Mouse (Mus musculus) spleen, adult 2 months (tissue): Measurements from ENCODE around the gene Cx3cl1. TPM values are rescaled to one million over a fixed set of nuclear protein-coding genes. Genes with fewer than 3 reads are reported as not detected.

Experiments used
- DNase-seq, 2 experiments: peaks; one replicate each; pipeline versions ENCODE4 v3.0.0 to v3.0.0-alpha.2; 2012 to 2021; ENCODE audit warnings: low spot score in 2 of 2, low read depth in 1 of 2
- H3K27ac ChIP-seq: fragments of 200-500 bp; 2 replicates; pipeline ENCODE4 v1.5.1; 2012; ENCODE audit warnings: low read length, inconsistent platforms; ENCODE audit not compliant: insufficient read depth
- H3K27me3 ChIP-seq: fragments of 200-500 bp; 2 replicates; pipeline ENCODE4 v1.6.1; 2012; ENCODE audit warnings: mild to moderate bottlenecking, moderate library complexity, low read length, inconsistent platforms; ENCODE audit not compliant: control insufficient read depth, insufficient read depth
- H3K36me3 ChIP-seq: fragments of 200-500 bp; 2 replicates; pipeline ENCODE4 v1.6.1; 2012; ENCODE audit warnings: mild to moderate bottlenecking, low read length, inconsistent platforms; ENCODE audit not compliant: control insufficient read depth, insufficient read depth
- H3K4me1 ChIP-seq: fragments of 200-500 bp; 2 replicates; pipeline ENCODE4 v1.6.1; 2011; ENCODE audit warnings: inconsistent platforms; ENCODE audit not compliant: control insufficient read depth, insufficient read depth, insufficient read length
- H3K4me3 ChIP-seq: fragments of 200-500 bp; 2 replicates; pipeline ENCODE4 v1.5.1; 2011; ENCODE audit warnings: mild to moderate bottlenecking, inconsistent platforms; ENCODE audit not compliant: insufficient read depth, insufficient read length; ENCODE audit errors: extremely low read depth
- CTCF ChIP-seq: fragments of 200-500 bp; IDR thresholded peaks from 2 replicates; pipeline ENCODE4 v1.5.1; 2011; ENCODE audit warnings: mild to moderate bottlenecking, inconsistent platforms; ENCODE audit not compliant: insufficient read depth, insufficient read length, insufficient replicate concordance; ENCODE audit errors: extremely low read depth
- POLR2A ChIP-seq: fragments of 200-500 bp; IDR thresholded peaks from 2 replicates; pipeline ENCODE4 v1.6.1; 2011; ENCODE audit warnings: low read depth, low read length, inconsistent platforms
- WGBS: fragments of 180-500 bp; shearing (Covaris S2); methylation state at CpG from one replicate; pipeline ENCODE4 v1.1.7; 2018; 5-methylcytosine and 5-hydroxymethylcytosine counted together
- polyA plus RNA-seq: library from polyadenylated mRNA; depleted of rRNA; stranded (reverse); fragments of >200 nt; gene quantifications from 2 replicates; pipeline ENCODE4 v1.2.3, GENCODE M21; 2012; rRNA removed

Gene Cx3cl1
- polyA plus RNA-seq = 3.0 and 3.1 TPM in 2 replicates

- no peak for DNase-seq
- H3K4me3 ChIP-seq = no peak within 1 kb of the TSS; the same call in 1 of the 2 replicates
- no peaks in the 10 kb centered on the region for H3K4me1 ChIP-seq
- no peak within 1 kb of the TSS for H3K27ac ChIP-seq
- H3K27me3 ChIP-seq = peaks cover 11% of the 10 kb centered on the region
- TF ChIP-seq CTCF = no peak
- TF ChIP-seq POLR2A = no peak
- H3K36me3 ChIP-seq = no peaks in the 10 kb centered on the region
- 4% methylated on average over 38 of the region's 38 CpGs for WGBS
Measured at GRCm38 (mm10) chr8:94771941-94772670, at the start of gene Cx3cl1. TSS of gene Cx3cl1 (plus strand) at chr8:94772009.

DNA sequence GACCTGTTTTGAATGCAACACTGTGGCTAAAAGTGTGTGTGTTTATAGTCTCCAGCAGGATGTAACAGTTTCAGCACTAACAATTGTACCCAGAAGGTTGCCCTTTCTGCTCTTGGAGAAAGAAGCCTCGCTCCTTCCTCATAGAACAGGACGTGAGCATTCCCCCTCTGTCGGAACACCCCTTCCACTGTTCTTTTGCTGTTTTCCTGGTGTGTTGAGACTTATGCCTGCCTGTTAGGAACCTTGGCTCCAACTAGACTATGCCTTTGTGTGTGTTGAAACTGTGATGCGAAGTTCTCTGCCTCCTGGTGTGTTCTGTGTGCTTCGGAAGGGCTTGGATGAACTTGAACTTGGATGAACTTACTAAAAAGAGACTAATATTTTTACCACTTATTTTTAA is 45.8 kb upstream of the Cx3cl1 start:
- no peak for TF ChIP-seq POLR2A
- TF ChIP-seq CTCF = no peak
- H3K27ac ChIP-seq = no peak overlapping the region
- WGBS = 67% methylated on average over 5 of the region's 5 CpGs
- no peaks in the 10 kb centered on the region for H3K4me1 ChIP-seq
- H3K27me3 ChIP-seq = no peaks in the 10 kb centered on the region
- H3K36me3 ChIP-seq = no peaks in the 10 kb centered on the region
- DNase-seq = no peak
- H3K4me3 ChIP-seq = no peak overlapping the region

- no peaks in the 10 kb centered on the region for H3K36me3 ChIP-seq
- peaks cover 3% of the 10 kb centered on the region; the same call in 1 of the 2 replicates for H3K4me1 ChIP-seq
- H3K27me3 ChIP-seq = no peaks in the 10 kb centered on the region
- H3K4me3 ChIP-seq = no peak overlapping the region
- DNase-seq = no peak
- H3K27ac ChIP-seq = no peak overlapping the region
- TF ChIP-seq CTCF = no peak
- no peak for TF ChIP-seq POLR2A
- 92% methylated on average over 4 of the region's 4 CpGs for WGBS
Measured at GRCm38 (mm10) chr8:94729301-94729700, 42.5 kb upstream of the Cx3cl1 start.

- Histone ChIP-seq H3K27ac (peak overlapping the region; percentile 50; the same call in 1 of the 2 replicates), H3K4me3 (no peak overlapping the region)
Measured at GRCm38 (mm10) chr8:94733821-94734465, 37.9 kb upstream of the Cx3cl1 start.

DNA sequence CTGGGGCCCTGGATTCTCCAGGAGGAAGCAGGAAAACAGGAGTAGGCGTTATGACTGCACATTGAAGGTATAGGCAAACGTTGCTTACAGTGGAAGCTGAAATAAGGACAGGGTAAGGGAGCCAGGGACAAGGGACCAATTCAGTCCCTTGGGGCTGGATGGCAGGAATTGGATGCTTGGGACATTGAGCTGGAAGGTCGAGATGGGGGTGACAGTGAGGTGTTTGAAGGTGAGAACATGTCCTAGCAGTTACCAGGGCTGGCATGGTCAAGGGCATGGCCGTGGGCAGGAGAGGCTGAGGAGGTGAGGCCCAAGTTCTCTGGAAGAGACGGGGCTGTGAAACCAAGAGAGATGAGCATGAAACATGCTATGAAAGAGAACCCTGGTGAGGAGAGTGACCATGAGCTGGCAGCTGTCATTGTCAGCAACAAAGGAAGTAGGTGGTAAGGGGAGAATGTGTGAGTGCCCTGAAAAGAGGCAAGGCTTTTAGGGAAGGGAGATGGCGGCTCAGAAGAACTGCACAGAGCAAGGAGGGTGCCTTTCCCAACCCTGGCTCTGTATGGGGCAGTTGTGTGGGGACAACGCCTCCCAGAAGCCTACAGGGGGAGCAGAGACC is 37.0 kb upstream of the Cx3cl1 start:
- H3K4me1 ChIP-seq = peaks cover 10% of the 10 kb centered on the region
- no peaks in the 10 kb centered on the region for H3K27me3 ChIP-seq
- no peak overlapping the region for H3K4me3 ChIP-seq
- TF ChIP-seq CTCF = no peak
- TF ChIP-seq POLR2A = no peak
- no peaks in the 10 kb centered on the region for H3K36me3 ChIP-seq
- 88% methylated on average over 7 of the region's 7 CpGs for WGBS
- no peak for DNase-seq
- peak overlapping the region; percentile 50; the same call in 1 of the 2 replicates for H3K27ac ChIP-seq

More at GRCm38 (mm10) chr8:94733821-94734465, 37.9 kb upstream of the Cx3cl1 start:
- WGBS = 27% methylated on average over 5 of the region's 5 CpGs
- H3K36me3 ChIP-seq = no peaks in the 10 kb centered on the region
- H3K4me1 ChIP-seq = peaks cover 10% of the 10 kb centered on the region
- no peak for DNase-seq
- no peaks in the 10 kb centered on the region for H3K27me3 ChIP-seq
- TF ChIP-seq POLR2A (no peak), CTCF (no peak)

DNA sequence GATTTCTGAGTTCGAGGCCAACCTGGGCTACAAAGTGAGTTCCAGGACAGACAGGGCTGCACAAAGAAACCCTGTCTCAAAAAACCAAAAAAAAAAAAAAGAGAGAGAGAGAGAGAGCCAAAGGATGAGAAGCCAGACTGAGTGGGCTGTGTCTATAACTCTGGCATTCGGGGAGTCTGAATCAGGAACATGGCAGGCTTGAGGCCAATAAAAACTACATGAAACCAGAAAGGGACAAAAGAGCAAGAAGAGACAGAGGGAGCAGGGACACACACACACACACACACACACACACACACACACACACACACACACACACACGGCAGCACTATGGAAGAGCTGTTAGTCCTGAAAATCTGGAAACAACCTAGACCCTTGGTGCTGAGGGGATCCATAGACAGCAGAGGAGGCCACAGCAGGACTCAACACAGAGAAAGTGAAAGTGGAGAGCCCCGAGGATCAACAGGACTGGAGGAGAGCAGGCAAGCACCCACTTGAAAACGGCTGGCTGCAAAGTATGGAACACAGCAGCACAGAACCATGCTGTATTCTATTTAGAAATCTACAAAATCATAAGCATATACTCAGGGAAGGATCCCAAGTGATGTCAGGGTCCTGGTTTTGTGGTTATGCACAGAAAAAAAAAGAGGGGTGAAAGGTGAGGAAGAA is 36.2 kb upstream of the Cx3cl1 start:
- H3K36me3 ChIP-seq = no peaks in the 10 kb centered on the region
- H3K27me3 ChIP-seq = no peaks in the 10 kb centered on the region
- peak overlapping the region; percentile 23; the same call in 1 of the 2 replicates for H3K27ac ChIP-seq
- TF ChIP-seq POLR2A (no peak), CTCF (no peak)
- no peak for DNase-seq
- H3K4me3 ChIP-seq = no peak overlapping the region
- WGBS = 47% methylated on average over 5 of the region's 5 CpGs
- H3K4me1 ChIP-seq = peaks cover 10% of the 10 kb centered on the region
